Mouse (Mus musculus) stomach, postnatal 0 days (tissue): ENCODE data around the gene Ip6k3.

Experiments used
- CTCF ChIP-seq: IDR thresholded peaks from 2 replicates; pipeline ENCODE4 v1.5.1; 2016; ENCODE audit warnings: antibody characterized with exemption, low read depth, mild to moderate bottlenecking, moderate library complexity
- EP300 ChIP-seq: optimal IDR thresholded peaks from 2 replicates; pipeline ENCODE3; 2016; ENCODE audit warnings: antibody characterized with exemption

GRCm38 (mm10) chr17:27154881-27155280, 12.7 kb downstream of the Ip6k3 start:
- TF ChIP-seq CTCF = no peak
- TF ChIP-seq EP300 = no peak
